Mouse (Mus musculus): Measurements from ENCODE around the gene Nxnl2. TPM values are rescaled to one million over a fixed set of nuclear protein-coding genes. Genes with fewer than 3 reads are reported as not detected.
A peak's percentile ranks its signal among the peaks of the same experiment; 100 is the strongest.

The Nxnl2 gene
- total and polyA plus RNA-seq, 2 experiments = 0.06 to 0.09 TPM

- H3K4me1 ChIP-seq (ENCODE audit: control insufficient read depth, insufficient read depth, low read length) = peaks cover 20% of the 10 kb centered on the region
- H3K79me2 ChIP-seq (ENCODE audit: control insufficient read depth, insufficient read depth, low read length) = no peaks in the 10 kb centered on the region; the same call in 1 of the 2 replicates
- WGBS = 17% methylated on average over 4 of the region's 4 CpGs
- H3K36me3 ChIP-seq (ENCODE audit: control insufficient read depth, insufficient read depth, low read length) = peaks cover 1% of the 10 kb centered on the region; the same call in 1 of the 2 replicates
- H3K27ac ChIP-seq (replicated peaks; ENCODE audit: insufficient read depth, low read depth, low read length) = peak overlapping the region; percentile 100
- no peaks in the 10 kb centered on the region for H3K27me3 ChIP-seq (ENCODE audit: control insufficient read depth, insufficient read depth, low read length)
- TF ChIP-seq CTCF (IDR thresholded peaks at IDR 0.05; ENCODE audit: low read depth, low read length) (no peak), POLR2A (IDR thresholded peaks at IDR 0.05; ENCODE audit: extremely low read depth, insufficient read depth, low read length) (no peak)
- H3K9ac ChIP-seq (ENCODE audit: low read depth, low read length) = peak overlapping the region; percentile 34; the same call in 1 of the 2 replicates
- peak; percentile 91 for DNase-seq (ENCODE audit: extremely low read depth, low read depth, low spot score)
- H3K4me3 ChIP-seq (ENCODE audit: insufficient read depth, low read depth, low read length) = peak overlapping the region; percentile 34; the same call in 1 of the 2 replicates
Measured at GRCm38 (mm10) chr13:51152966-51153669, 17.7 kb upstream of the Nxnl2 start.

- peak overlapping the region; percentile 100 for H3K27ac ChIP-seq (replicated peaks; ENCODE audit: insufficient read depth, low read depth, low read length)
- no peaks in the 10 kb centered on the region for H3K27me3 ChIP-seq (ENCODE audit: control insufficient read depth, insufficient read depth, low read length)
- H3K36me3 ChIP-seq (ENCODE audit: control insufficient read depth, insufficient read depth, low read length) = peaks cover 1% of the 10 kb centered on the region; the same call in 1 of the 2 replicates
- TF ChIP-seq POLR2A (IDR thresholded peaks at IDR 0.05; ENCODE audit: extremely low read depth, insufficient read depth, low read length) = no peak
- TF ChIP-seq CTCF (IDR thresholded peaks at IDR 0.05; ENCODE audit: low read depth, low read length) = no peak
- 28% methylated on average over 4 of the region's 4 CpGs for WGBS
- H3K9ac ChIP-seq (ENCODE audit: low read depth, low read length) = peak overlapping the region; percentile 80
- H3K4me1 ChIP-seq (ENCODE audit: control insufficient read depth, insufficient read depth, low read length) = peaks cover 20% of the 10 kb centered on the region
- DNase-seq (ENCODE audit: extremely low read depth, low read depth, low spot score) = peak; percentile 88
- H3K79me2 ChIP-seq (ENCODE audit: control insufficient read depth, insufficient read depth, low read length) = no peaks in the 10 kb centered on the region; the same call in 1 of the 2 replicates
- H3K4me3 ChIP-seq (ENCODE audit: insufficient read depth, low read depth, low read length) = peak overlapping the region; percentile 34; the same call in 1 of the 2 replicates
Measured at GRCm38 (mm10) chr13:51153670-51154030, 17.2 kb upstream of the Nxnl2 start.

- Histone ChIP-seq H3K4me3 (ENCODE audit: insufficient read depth, low read depth, low read length) (no peak overlapping the region), H3K27me3 (ENCODE audit: control insufficient read depth, insufficient read depth, low read length) (no peaks in the 10 kb centered on the region), H3K4me1 (ENCODE audit: control insufficient read depth, insufficient read depth, low read length) (peaks cover 20% of the 10 kb centered on the region), H3K36me3 (ENCODE audit: control insufficient read depth, insufficient read depth, low read length) (peaks cover 1% of the 10 kb centered on the region; the same call in 1 of the 2 replicates), H3K79me2 (ENCODE audit: control insufficient read depth, insufficient read depth, low read length) (no peaks in the 10 kb centered on the region), H3K27ac (replicated peaks; ENCODE audit: insufficient read depth, low read depth, low read length) (no peak overlapping the region), H3K9ac (ENCODE audit: low read depth, low read length) (no peak overlapping the region)
- TF ChIP-seq POLR2A (IDR thresholded peaks at IDR 0.05; ENCODE audit: extremely low read depth, insufficient read depth, low read length) (no peak), CTCF (IDR thresholded peaks at IDR 0.05; ENCODE audit: low read depth, low read length) (no peak)
- peak; percentile 26 for DNase-seq (ENCODE audit: extremely low read depth, low read depth, low spot score)
- 85% methylated on average over 15 of the region's 15 CpGs for WGBS
Measured at GRCm38 (mm10) chr13:51155178-51156013, 15.4 kb upstream of the Nxnl2 start.

- Histone ChIP-seq H3K9ac (ENCODE audit: low read depth, low read length) (no peak overlapping the region), H3K79me2 (ENCODE audit: control insufficient read depth, insufficient read depth, low read length) (no peaks in the 10 kb centered on the region), H3K27me3 (ENCODE audit: control insufficient read depth, insufficient read depth, low read length) (no peaks in the 10 kb centered on the region), H3K4me1 (ENCODE audit: control insufficient read depth, insufficient read depth, low read length) (peaks cover 20% of the 10 kb centered on the region), H3K27ac (replicated peaks; ENCODE audit: insufficient read depth, low read depth, low read length) (no peak overlapping the region), H3K4me3 (ENCODE audit: insufficient read depth, low read depth, low read length) (no peak overlapping the region), H3K36me3 (ENCODE audit: control insufficient read depth, insufficient read depth, low read length) (peaks cover 1% of the 10 kb centered on the region; the same call in 1 of the 2 replicates)
- no peak for TF ChIP-seq POLR2A (IDR thresholded peaks at IDR 0.05; ENCODE audit: extremely low read depth, insufficient read depth, low read length)
- TF ChIP-seq CTCF (IDR thresholded peaks at IDR 0.05; ENCODE audit: low read depth, low read length) = no peak
- WGBS = 96% methylated on average over 6 of the region's 6 CpGs
- no peak for DNase-seq (ENCODE audit: extremely low read depth, low read depth, low spot score)
Measured at GRCm38 (mm10) chr13:51156014-51156386, 14.8 kb upstream of the Nxnl2 start.

GRCm38 (mm10) chr13:51157291-51157690 lies 13.5 kb upstream of the Nxnl2 start:
- no peaks in the 10 kb centered on the region for H3K79me2 ChIP-seq (ENCODE audit: control insufficient read depth, insufficient read depth, low read length)
- peaks cover 1% of the 10 kb centered on the region; the same call in 1 of the 2 replicates for H3K36me3 ChIP-seq (ENCODE audit: control insufficient read depth, insufficient read depth, low read length)
- TF ChIP-seq CTCF (IDR thresholded peaks at IDR 0.05; ENCODE audit: low read depth, low read length) (no peak), POLR2A (IDR thresholded peaks at IDR 0.05; ENCODE audit: extremely low read depth, insufficient read depth, low read length) (no peak)
- no peak overlapping the region for H3K27ac ChIP-seq (replicated peaks; ENCODE audit: insufficient read depth, low read depth, low read length)
- peaks cover 20% of the 10 kb centered on the region for H3K4me1 ChIP-seq (ENCODE audit: control insufficient read depth, insufficient read depth, low read length)
- no peaks in the 10 kb centered on the region for H3K27me3 ChIP-seq (ENCODE audit: control insufficient read depth, insufficient read depth, low read length)
- no peak for DNase-seq (ENCODE audit: extremely low read depth, low read depth, low spot score)
- H3K9ac ChIP-seq (ENCODE audit: low read depth, low read length) = no peak overlapping the region
- WGBS = 76% methylated on average over 3 of the region's 3 CpGs
- H3K4me3 ChIP-seq (ENCODE audit: insufficient read depth, low read depth, low read length) = no peak overlapping the region

All from liver, adult 2 months (tissue).